Mouse (Mus musculus): Measurements from ENCODE around the gene Wsb1. TPM values are rescaled to one million over a fixed set of nuclear protein-coding genes. Genes with fewer than 3 reads are reported as not detected.

Gene Wsb1
- total and polyA plus RNA-seq, 3 experiments: 84.1 to 129 (median 104) TPM

DNA sequence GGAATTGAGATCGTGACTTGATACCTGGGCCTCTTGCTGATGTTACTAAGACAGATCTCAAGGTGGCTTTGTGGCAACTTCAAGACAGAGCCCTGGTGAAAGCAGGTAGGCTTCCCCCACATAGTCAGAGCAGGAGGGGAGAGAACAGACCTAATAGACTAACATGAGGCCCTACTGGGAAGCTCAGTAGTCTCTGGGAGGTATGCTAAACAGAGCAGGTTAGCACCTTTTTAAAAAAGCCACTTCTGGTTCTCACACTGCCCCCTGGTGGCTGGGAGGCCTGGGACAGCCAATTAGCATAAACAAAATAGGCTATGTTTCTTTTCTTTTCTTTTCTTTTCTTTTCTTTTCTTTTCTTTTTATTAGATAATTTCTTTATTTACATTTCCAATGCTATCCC, 62.3 kb downstream of the Wsb1 start:
- dilution Hi-C loops (cut with MboI; ENCODE audit: extremely low pct_ligation_motif_present, extremely low pct_unique_long_range_greater_than_20kb, low sequenced_read_pairs): no loop called here
- H3K27ac ChIP-seq (ENCODE audit: insufficient read depth, low read depth): no peak overlapping the region
- in situ Hi-C loops (cut with MboI; ENCODE audit: low pct_ligation_motif_present, low pct_unique_long_range_greater_than_20kb, low sequenced_read_pairs): loop anchor here (10.0 kb wide), 1 partner anchor 47 kb away; the partner anchor contains the start of gene Ksr1
- peak overlapping the region; percentile 42 for H3K4me2 ChIP-seq (ENCODE audit: insufficient read depth, low read depth, poor library complexity, severe bottlenecking)
- H3K9ac ChIP-seq (ENCODE audit: insufficient read depth, low read depth): peak overlapping the region; percentile 36
- peak overlapping the region; percentile 30 to 61 (median 32) for H3K4me3 ChIP-seq (replicated peaks in 1 of 3; ENCODE audit: low read depth in 2 of 3, low read length in 2 of 3, poor library complexity in 1 of 3)
- peaks cover 9% of the 10 kb centered on the region for H3K9me3 ChIP-seq (replicated peaks; ENCODE audit: low read length)
- peaks cover 21 to 33% of the 10 kb centered on the region in 2 experiments for H3K4me1 ChIP-seq (ENCODE audit: control insufficient read depth in 1 of 2, insufficient read depth in 2 of 2)
- TF ChIP-seq ELF1 (IDR thresholded peaks at IDR 0.05; ENCODE audit: low read depth, low read length) (peak; percentile 14; the same call in 1 of the 2 replicates), TCF12 (IDR thresholded peaks at IDR 0.05; ENCODE audit: low read depth, low read length) (peak; percentile 73), ZNF384 (IDR thresholded peaks at IDR 0.05; ENCODE audit: low read depth, low read length) (no peak), SIN3A (IDR thresholded peaks at IDR 0.05; ENCODE audit: low read length) (0 out of 2 replicates have a peak, but pooled peaks have one; percentile 38), MAFK (IDR thresholded peaks at IDR 0.05; ENCODE audit: insufficient replicate concordance, low read length) (no peak), RAD21 (IDR thresholded peaks at IDR 0.05; ENCODE audit: low read depth, low read length) (peak; percentile 41), TBP (conservative IDR thresholded peaks at IDR 0.05; ENCODE audit: low read depth, low read length) (peak; percentile 70; the same call in 1 of the 2 replicates), GABPA (IDR thresholded peaks at IDR 0.05; ENCODE audit: insufficient replicate concordance, low read depth, low read length) (peak; percentile 69), E2F4 (IDR thresholded peaks at IDR 0.05; ENCODE audit: insufficient replicate concordance, low read depth, low read length) (no peak), POLR2AphosphoS2 (IDR thresholded peaks at IDR 0.05; ENCODE audit: low read depth, low read length) (peak; percentile 42; the same call in 1 of the 2 replicates), NELFE (IDR thresholded peaks at IDR 0.05; ENCODE audit: low read depth, low read length) (peak; percentile 80), POLR2A (IDR thresholded peaks at IDR 0.05; ENCODE audit: low read depth, low read length) (peak; percentile 71), MAX (IDR thresholded peaks at IDR 0.05; ENCODE audit: low read length) (peak; percentile 64; the same call in 1 of the 2 replicates), CTCF (conservative IDR thresholded peaks at IDR 0.05 in 1 of 2, IDR thresholded peaks at IDR 0.05 in 1 of 2; ENCODE audit: low read depth in 2 of 2, low read length in 2 of 2) (peak; percentile 46 to 81; a peak in 3 of 4 replicates), MYC (IDR thresholded peaks at IDR 0.05; ENCODE audit: low read depth, low read length) (peak; percentile 51; the same call in 1 of the 2 replicates), HCFC1 (IDR thresholded peaks at IDR 0.05; ENCODE audit: low read depth, low read length) (peak; percentile 76), SMC3 (IDR thresholded peaks at IDR 0.05; ENCODE audit: low read depth, low read length) (peak; percentile 67), EP300 (IDR thresholded peaks at IDR 0.05; ENCODE audit: low read length) (no peak), ZMIZ1 (IDR thresholded peaks at IDR 0.05; ENCODE audit: low read depth, low read length) (0 out of 2 replicates have a peak, but pooled peaks have one; percentile 32), IRF4 (IDR thresholded peaks at IDR 0.05; ENCODE audit: low read depth, low read length) (peak; percentile 10; the same call in 1 of the 2 replicates), JUN (IDR thresholded peaks at IDR 0.05; ENCODE audit: insufficient read depth, low read depth, low read length) (no peak)
- peaks cover 0 to 3% of the 10 kb centered on the region in 2 experiments for H3K36me3 ChIP-seq (replicated peaks in 1 of 2; ENCODE audit: control insufficient read depth in 1 of 2, insufficient read depth in 1 of 2, low read length in 1 of 2)
- DNase-seq (ENCODE audit: extremely low read depth): peak; percentile 64
- no peaks in the 10 kb centered on the region for H3K27me3 ChIP-seq (replicated peaks)
- H3K79me2 ChIP-seq (replicated peaks; ENCODE audit: control insufficient read depth, extremely low read depth, insufficient read depth, poor library complexity, severe bottlenecking): no peaks in the 10 kb centered on the region

DNA sequence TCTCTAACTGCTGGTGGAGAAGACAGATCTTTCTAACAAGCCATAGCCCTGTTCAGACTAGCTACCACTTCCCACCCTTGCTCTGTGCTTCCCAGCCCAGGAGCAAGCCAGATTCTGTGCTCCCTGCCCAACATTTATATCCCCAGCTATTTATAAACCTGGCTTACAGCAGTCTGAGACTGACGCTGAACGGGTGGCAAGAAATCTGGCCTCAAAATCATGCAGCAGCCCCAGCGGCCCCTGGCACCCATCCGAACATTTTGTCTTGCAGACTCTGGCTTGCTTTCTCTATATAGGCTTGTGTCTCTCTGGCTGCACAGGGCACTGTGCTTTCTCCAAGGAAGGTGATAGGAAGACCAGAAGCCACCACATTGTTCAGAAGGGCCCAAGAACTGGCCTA, 63.3 kb downstream of the Wsb1 start:
- Histone ChIP-seq H3K4me2 (ENCODE audit: insufficient read depth, low read depth, poor library complexity, severe bottlenecking) (0 out of 2 replicates have a peak overlapping the region, but pooled peaks have one; percentile 42), H3K9me3 (replicated peaks; ENCODE audit: low read length) (peaks cover 9% of the 10 kb centered on the region), H3K27me3 (replicated peaks) (no peaks in the 10 kb centered on the region), H3K36me3 (replicated peaks in 1 of 2; ENCODE audit: control insufficient read depth in 1 of 2, insufficient read depth in 1 of 2, low read length in 1 of 2) (peaks cover 0 to 3% of the 10 kb centered on the region in 2 experiments), H3K79me2 (replicated peaks; ENCODE audit: control insufficient read depth, extremely low read depth, insufficient read depth, poor library complexity, severe bottlenecking) (no peaks in the 10 kb centered on the region), H3K4me1 (ENCODE audit: control insufficient read depth in 1 of 2, insufficient read depth in 2 of 2) (peaks cover 15 to 23% of the 10 kb centered on the region in 2 experiments), H3K9ac (ENCODE audit: insufficient read depth, low read depth) (no peak overlapping the region), H3K27ac (ENCODE audit: insufficient read depth, low read depth) (no peak overlapping the region), H3K4me3 (replicated peaks in 1 of 3; ENCODE audit: low read depth in 2 of 3, low read length in 2 of 3, poor library complexity in 1 of 3) (no peak overlapping the region)
- DNase-seq (ENCODE audit: extremely low read depth): no peak
- dilution Hi-C loops (cut with MboI; ENCODE audit: extremely low pct_ligation_motif_present, extremely low pct_unique_long_range_greater_than_20kb, low sequenced_read_pairs) (no loop called here), in situ Hi-C loops (cut with MboI; ENCODE audit: low pct_ligation_motif_present, low pct_unique_long_range_greater_than_20kb, low sequenced_read_pairs) (loop anchor here (10.0 kb wide), 1 partner anchor 46 kb away; the partner anchor contains the start of gene Ksr1)
- TF ChIP-seq POLR2A (IDR thresholded peaks at IDR 0.05; ENCODE audit: low read depth, low read length) (no peak), ZNF384 (IDR thresholded peaks at IDR 0.05; ENCODE audit: low read depth, low read length) (no peak), IRF4 (IDR thresholded peaks at IDR 0.05; ENCODE audit: low read depth, low read length) (no peak), ETS1 (conservative IDR thresholded peaks at IDR 0.05; ENCODE audit: low read depth, low read length) (no peak), NELFE (IDR thresholded peaks at IDR 0.05; ENCODE audit: low read depth, low read length) (no peak), ZKSCAN1 (IDR thresholded peaks at IDR 0.05; ENCODE audit: borderline replicate concordance, low read depth, low read length) (no peak), USF1 (IDR thresholded peaks at IDR 0.05; ENCODE audit: low read depth, low read length) (no peak), MYC (IDR thresholded peaks at IDR 0.05; ENCODE audit: low read depth, low read length) (no peak), BHLHE40 (IDR thresholded peaks at IDR 0.05; ENCODE audit: low read depth, low read length) (no peak)
